20 mouse cellular contexts compared by ENCODE assay signal in genomic region chr15:86689694-86690093, GRCm38 (mm10).
DNase-seq lines count a peak whose midpoint lies in the region; ATAC-seq and TF ChIP-seq lines count a peak whose summit lies in the region.
"Had no signal": no experiment of that assay in that cellular context is flagged by ENCODE, and none has a peak within 500 bp of the region (broad histone marks: within the 10 kb centered on the region; RNA-seq: fewer than 3 reads in every experiment).

No protein-coding gene starts in this region.

- no peaks in the 10 kb centered on the region for H3K36me3 ChIP-seq in hindbrain, embryonic 14.5 days (replicated peaks; ENCODE audit: control insufficient read depth, insufficient read depth)
- no peaks in the 10 kb centered on the region for H3K36me3 ChIP-seq in hindbrain, embryonic 10.5 days
- H3K36me3 ChIP-seq in heart, adult 2 months (ENCODE audit: control insufficient read depth, insufficient read depth, low read length), result no peaks in the 10 kb centered on the region
- H3K36me3 ChIP-seq: embryonic facial prominence, embryonic 15.5 days; heart, embryonic 10.5 days; kidney, embryonic 15.5 days; limb, embryonic 12.5 days had no signal

- no peak; the same call in 1 of the 2 replicates for ATAC-seq in hindbrain, embryonic 14.5 days (ENCODE audit: low FRiP score)
- ATAC-seq: lung, postnatal 0 days had no signal

- no peaks in the 10 kb centered on the region for H3K4me1 ChIP-seq in hindbrain, embryonic 14.5 days (replicated peaks; ENCODE audit: control insufficient read depth, insufficient read depth, low read length)
- H3K4me1 ChIP-seq in hindbrain, embryonic 10.5 days (replicated peaks), result peaks cover 11% of the 10 kb centered on the region; the same call in 1 of the 2 replicates
- H3K4me1 ChIP-seq in heart, adult 2 months (ENCODE audit: control insufficient read depth, insufficient read depth, low read length), result no peaks in the 10 kb centered on the region
- H3K4me1 ChIP-seq: embryonic facial prominence, embryonic 15.5 days; heart, embryonic 10.5 days; kidney, embryonic 15.5 days; limb, embryonic 12.5 days had no signal

- H3K27me3 ChIP-seq in hindbrain, embryonic 14.5 days (ENCODE audit: control insufficient read depth, insufficient read depth, low read length), result no peaks in the 10 kb centered on the region
- H3K27me3 ChIP-seq in hindbrain, embryonic 10.5 days (ENCODE audit: insufficient read depth, poor library complexity, severe bottlenecking), result no peaks in the 10 kb centered on the region
- no peaks in the 10 kb centered on the region for H3K27me3 ChIP-seq in heart, adult 2 months (ENCODE audit: control insufficient read depth, insufficient read depth, low read length)
- H3K27me3 ChIP-seq: embryonic facial prominence, embryonic 15.5 days; kidney, embryonic 15.5 days had no signal

- H3K4me2 ChIP-seq in hindbrain, embryonic 14.5 days (replicated peaks), result no peak overlapping the region
- H3K4me2 ChIP-seq: embryonic facial prominence, embryonic 15.5 days; kidney, embryonic 15.5 days; limb, embryonic 12.5 days had no signal

- H3K9ac ChIP-seq in hindbrain, embryonic 14.5 days, result no peak overlapping the region
- no peak overlapping the region for H3K9ac ChIP-seq in heart, adult 2 months (ENCODE audit: low read depth, low read length)
- H3K9ac ChIP-seq: embryonic facial prominence, embryonic 15.5 days; kidney, embryonic 15.5 days; limb, embryonic 12.5 days; liver, embryonic 14.5 days had no signal

- intact Hi-C loops in heart, adult 2 months (cut with DNase I), result no loop called here

- no peak for TF ChIP-seq POLR2A in heart, adult 2 months (IDR thresholded peaks at IDR 0.05; ENCODE audit: insufficient read depth, low read depth, low read length)

- 43% methylated on average over 8 of the region's 8 CpGs for WGBS in hindbrain, embryonic 14.5 days
- WGBS in hindbrain, embryonic 10.5 days, result 78% methylated on average over 8 of the region's 8 CpGs
- 84% methylated on average over 8 of the region's 8 CpGs for WGBS in heart, adult 2 months

- no peaks in the 10 kb centered on the region for H3K79me2 ChIP-seq in heart, adult 2 months (replicated peaks; ENCODE audit: control insufficient read depth, insufficient read depth, low read length)

- peak; percentile 83 to 88 for DNase-seq in cerebellum, postnatal 10 days
- DNase-seq in cerebellum, adult 11-12 months, result no peak
- DNase-seq in hindbrain, embryonic 14.5 days (ENCODE audit: low spot score), result peak; percentile 50
- no peak for DNase-seq in hindbrain, embryonic 10.5 days (ENCODE audit: low spot score)
- peak; percentile 35 for DNase-seq in right cerebral cortex, postnatal 4 days
- no peak for DNase-seq in right cerebral cortex, adult 18-20 months
- no peak for DNase-seq in adipocyte (ENCODE audit: low spot score)
- DNase-seq in heart, adult 2 months, result no peak
- DNase-seq: adrenal gland, postnatal 36 days; gastrocnemius, postnatal 10 days; heart, postnatal 14 days; thymus, adult 2 months had no signal

- TF ChIP-seq CTCF in heart, adult 2 months (IDR thresholded peaks at IDR 0.05), result no peak

- no peak for TF ChIP-seq EP300 in heart, adult 2 months (IDR thresholded peaks at IDR 0.05; ENCODE audit: insufficient read depth, low read depth, low read length)

- no peak overlapping the region for H3K4me3 ChIP-seq in hindbrain, embryonic 14.5 days (replicated peaks; ENCODE audit: low read length)
- no peak overlapping the region for H3K4me3 ChIP-seq in hindbrain, embryonic 10.5 days
- H3K4me3 ChIP-seq in heart, adult 2 months, result no peak overlapping the region
- H3K4me3 ChIP-seq: embryonic facial prominence, embryonic 15.5 days; heart, embryonic 10.5 days; kidney, embryonic 15.5 days; layer of hippocampus, adult 2 months; limb, embryonic 12.5 days; myocyte had no signal

- no peak overlapping the region for H3K27ac ChIP-seq in hindbrain, embryonic 14.5 days
- no peak overlapping the region for H3K27ac ChIP-seq in hindbrain, embryonic 10.5 days
- no peak overlapping the region for H3K27ac ChIP-seq in heart, adult 2 months
- H3K27ac ChIP-seq: embryonic facial prominence, embryonic 15.5 days; heart, embryonic 10.5 days; kidney, embryonic 15.5 days; layer of hippocampus, adult 2 months; limb, embryonic 12.5 days; liver, embryonic 14.5 days had no signal

- no peaks in the 10 kb centered on the region for H3K9me3 ChIP-seq in hindbrain, embryonic 14.5 days (ENCODE audit: control insufficient read depth, low read length)
- no peaks in the 10 kb centered on the region for H3K9me3 ChIP-seq in hindbrain, embryonic 10.5 days
- H3K9me3 ChIP-seq: embryonic facial prominence, embryonic 15.5 days; heart, embryonic 10.5 days; kidney, embryonic 15.5 days; limb, embryonic 12.5 days had no signal

Comparison
In these comparisons a context has a peak if more than half of its experiments do, and no peak if none do; other contexts are left out.
1. DNase-seq: peak in cerebellum, postnatal 10 days (2 of 2), hindbrain, embryonic 14.5 days (single experiment) and right cerebral cortex, postnatal 4 days (single experiment); none in cerebellum, adult 11-12 months (single experiment), hindbrain, embryonic 10.5 days (single experiment), right cerebral cortex, adult 18-20 months (single experiment), adipocyte (single experiment) and heart, adult 2 months (0 of 2).